Comparison of ENCODE assay signal across 10 mouse cellular contexts in genomic region chr6:88544644-88545396, GRCm38 (mm10). TPM values are rescaled to one million over a fixed set of nuclear protein-coding genes. Genes with fewer than 3 reads are reported as not detected.
DNase-seq lines count a peak whose midpoint lies in the region; ATAC-seq lines count a peak whose summit lies in the region.
"Had no signal": no experiment of that assay in that cellular context is flagged by ENCODE, and none has a peak within 500 bp of the region (broad histone marks: within the 10 kb centered on the region; RNA-seq: fewer than 3 reads in every experiment).

No protein-coding gene starts in this region.

- 24% methylated on average over 11 of the region's 11 CpGs for WGBS in hindbrain, embryonic 16.5 days
- WGBS in midbrain, embryonic 15.5 days: 25% methylated on average over 11 of the region's 11 CpGs
- 47% methylated on average over 11 of the region's 11 CpGs for WGBS in intestine, embryonic 15.5 days

- peak overlapping the region; percentile 3 for H3K27ac ChIP-seq in hindbrain, embryonic 16.5 days (ENCODE audit: low read depth, low read length)
- H3K27ac ChIP-seq in midbrain, embryonic 15.5 days: peak overlapping the region; percentile 67
- H3K27ac ChIP-seq in intestine, embryonic 15.5 days: no peak overlapping the region
- H3K27ac ChIP-seq: heart, embryonic 15.5 days had no signal

- H3K4me1 ChIP-seq in hindbrain, embryonic 16.5 days (ENCODE audit: control insufficient read depth, insufficient read depth, low read depth, low read length): peaks cover 9% of the 10 kb centered on the region
- peaks cover 13% of the 10 kb centered on the region for H3K4me1 ChIP-seq in midbrain, embryonic 15.5 days
- no peaks in the 10 kb centered on the region for H3K4me1 ChIP-seq in intestine, embryonic 15.5 days (replicated peaks)

- peak; percentile 14 for DNase-seq in embryo, embryonic 11 days
- DNase-seq in embryo, embryonic 10 days (ENCODE audit: low spot score): no peak
- DNase-seq in c-Kit-positive CD71-positive TER-119-negative erythroid progenitor cells, embryonic 14.5 days (ENCODE audit: low read depth): peak; percentile 44
- no peak for DNase-seq in embryo, embryonic 9.5 days (ENCODE audit: extremely low spot score)
- DNase-seq in spleen, postnatal 4 days (ENCODE audit: low spot score in 2 of 2): no peak
- DNase-seq: spleen, adult 18-20 months had no signal

- no peak overlapping the region for H3K4me2 ChIP-seq in hindbrain, embryonic 16.5 days (ENCODE audit: low read length)
- no peak overlapping the region for H3K4me2 ChIP-seq in midbrain, embryonic 15.5 days
- no peak overlapping the region for H3K4me2 ChIP-seq in intestine, embryonic 15.5 days (replicated peaks)
- H3K4me2 ChIP-seq: heart, embryonic 15.5 days had no signal

- 0 out of 2 replicates have a peak overlapping the region, but pooled peaks have one; percentile 27 for H3K9ac ChIP-seq in hindbrain, embryonic 16.5 days (ENCODE audit: low read depth, low read length)
- no peak overlapping the region for H3K9ac ChIP-seq in midbrain, embryonic 15.5 days
- H3K9ac ChIP-seq in intestine, embryonic 15.5 days: no peak overlapping the region
- H3K9ac ChIP-seq: heart, embryonic 15.5 days had no signal

- no peaks in the 10 kb centered on the region for H3K27me3 ChIP-seq in hindbrain, embryonic 16.5 days (replicated peaks; ENCODE audit: control insufficient read depth, insufficient read depth, low read length)
- no peaks in the 10 kb centered on the region for H3K27me3 ChIP-seq in midbrain, embryonic 15.5 days (replicated peaks)
- peaks cover 27% of the 10 kb centered on the region for H3K27me3 ChIP-seq in intestine, embryonic 15.5 days (replicated peaks)

- no peaks in the 10 kb centered on the region for H3K9me3 ChIP-seq in hindbrain, embryonic 16.5 days (ENCODE audit: control insufficient read depth, low read length)
- H3K9me3 ChIP-seq in midbrain, embryonic 15.5 days: no peaks in the 10 kb centered on the region
- H3K9me3 ChIP-seq in intestine, embryonic 15.5 days: no peaks in the 10 kb centered on the region
- H3K9me3 ChIP-seq: heart, embryonic 15.5 days had no signal

- no peak overlapping the region for H3K4me3 ChIP-seq in hindbrain, embryonic 16.5 days (ENCODE audit: low read length)
- H3K4me3 ChIP-seq in midbrain, embryonic 15.5 days: no peak overlapping the region
- no peak overlapping the region for H3K4me3 ChIP-seq in intestine, embryonic 15.5 days (replicated peaks)
- H3K4me3 ChIP-seq: heart, embryonic 15.5 days had no signal

- ATAC-seq in hindbrain, embryonic 16.5 days: no peak
- 0 out of 2 replicates have a peak, but pooled peaks have one; percentile 15 for ATAC-seq in midbrain, embryonic 15.5 days (replicated peaks)
- ATAC-seq in intestine, embryonic 15.5 days: no peak

- no peaks in the 10 kb centered on the region for H3K36me3 ChIP-seq in hindbrain, embryonic 16.5 days (ENCODE audit: control insufficient read depth, insufficient read depth, low read length)
- H3K36me3 ChIP-seq in midbrain, embryonic 15.5 days (replicated peaks): no peaks in the 10 kb centered on the region
- H3K36me3 ChIP-seq in intestine, embryonic 15.5 days: no peaks in the 10 kb centered on the region
- H3K36me3 ChIP-seq: heart, embryonic 15.5 days had no signal

RNA-seq across cellular contexts. Expression of gene Sec61a1, which starts 26.1 kb away (rescaled TPM):
- 155 and 169 TPM in 2 replicates for polyA plus RNA-seq in hindbrain, embryonic 16.5 days (2015; fragmentation: Nextera tagmentation; extraction: Ambion mirVana)
- 169 and 170 TPM in 2 replicates for polyA plus RNA-seq in midbrain, embryonic 15.5 days (2015; fragmentation: Nextera tagmentation; extraction: Ambion mirVana)
- 256 and 276 TPM in 2 replicates for polyA plus RNA-seq in intestine, embryonic 15.5 days (2015; fragmentation: Nextera tagmentation; extraction: Ambion mirVana)

Comparison
In these comparisons a context has a peak if more than half of its experiments do, and no peak if none do; other contexts are left out.
1. DNase-seq: peak in embryo, embryonic 11 days (single experiment) and c-Kit-positive CD71-positive TER-119-negative erythroid progenitor cells, embryonic 14.5 days (single experiment); none in embryo, embryonic 10 days (single experiment), embryo, embryonic 9.5 days (single experiment) and spleen, postnatal 4 days (0 of 2).